Mouse (Mus musculus) stomach, embryonic 16.5 days (tissue): ENCODE measurements around the gene Phb2. TPM values are rescaled to one million over a fixed set of nuclear protein-coding genes. Genes with fewer than 3 reads are reported as not detected.
A peak's percentile ranks its signal among the peaks of the same experiment; 100 is the strongest.

ENCODE experiments used
- ATAC-seq: fragments of 200-750 bp; cut with Nextera tagmentation; 2 replicates; pipeline ENCODE4 v1.8.0; 2017; ENCODE audit warnings: moderate number of reproducible peaks, moderate TSS enrichment; ENCODE audit not compliant: insufficient read depth, low FRiP score
- H3K27ac ChIP-seq: fragments of 300-500 bp; sonication (generic); 2 replicates; pipeline ENCODE4 v1.5.1; 2014; ENCODE audit warnings: low read length
- H3K27me3 ChIP-seq: fragments of 300-500 bp; sonication (generic); 2 replicates; pipeline ENCODE4 v1.6.1; 2014; ENCODE audit warnings: low read length, control low read depth, mixed read lengths; ENCODE audit not compliant: control insufficient read depth, insufficient read depth
- H3K36me3 ChIP-seq: fragments of 300-500 bp; sonication (generic); 2 replicates; pipeline ENCODE4 v1.6.1; 2014; ENCODE audit warnings: low read length; ENCODE audit not compliant: control insufficient read depth, insufficient read depth
- H3K4me1 ChIP-seq: fragments of 300-500 bp; sonication (generic); 2 replicates; pipeline ENCODE4 v1.6.1; 2014; ENCODE audit warnings: low read length, control low read depth, mixed read lengths; ENCODE audit not compliant: control insufficient read depth, insufficient read depth
- H3K4me2 ChIP-seq: fragments of 300-500 bp; sonication (generic); 2 replicates; pipeline ENCODE4 v1.6.1; 2014; ENCODE audit warnings: low read depth, low read length, mixed read lengths
- H3K4me3 ChIP-seq: fragments of 300-500 bp; sonication (generic); replicated peaks from 2 replicates; pipeline ENCODE4 v1.5.1; 2014; ENCODE audit warnings: mild to moderate bottlenecking, low read length
- H3K9ac ChIP-seq: fragments of 300-500 bp; sonication (generic); 2 replicates; pipeline ENCODE4 v1.6.1; 2014; ENCODE audit warnings: low read length
- H3K9me3 ChIP-seq: fragments of 300-500 bp; sonication (generic); replicated peaks from 2 replicates; pipeline ENCODE4 v1.6.1; 2016; ENCODE audit warnings: low read length, control low read depth; ENCODE audit not compliant: control insufficient read depth
- WGBS: fragments of 180-500 bp; shearing (Covaris S2); extraction: QIAGEN DNeasy Blood & Tissue Kit; methylation state at CpG from one replicate; pipeline ENCODE4 v1.1.7; 2014; 5-methylcytosine and 5-hydroxymethylcytosine counted together
- polyA plus RNA-seq: library from polyadenylated mRNA; unstranded; fragments of >200 nt; fragmentation: Nextera tagmentation; extraction: Ambion mirVana; gene quantifications from 2 replicates; pipeline ENCODE4 v1.2.1, GENCODE M21; 2015

Phb2 gene
- polyA plus RNA-seq, 1 experiment from 2014 or later: 303 TPM

DNA sequence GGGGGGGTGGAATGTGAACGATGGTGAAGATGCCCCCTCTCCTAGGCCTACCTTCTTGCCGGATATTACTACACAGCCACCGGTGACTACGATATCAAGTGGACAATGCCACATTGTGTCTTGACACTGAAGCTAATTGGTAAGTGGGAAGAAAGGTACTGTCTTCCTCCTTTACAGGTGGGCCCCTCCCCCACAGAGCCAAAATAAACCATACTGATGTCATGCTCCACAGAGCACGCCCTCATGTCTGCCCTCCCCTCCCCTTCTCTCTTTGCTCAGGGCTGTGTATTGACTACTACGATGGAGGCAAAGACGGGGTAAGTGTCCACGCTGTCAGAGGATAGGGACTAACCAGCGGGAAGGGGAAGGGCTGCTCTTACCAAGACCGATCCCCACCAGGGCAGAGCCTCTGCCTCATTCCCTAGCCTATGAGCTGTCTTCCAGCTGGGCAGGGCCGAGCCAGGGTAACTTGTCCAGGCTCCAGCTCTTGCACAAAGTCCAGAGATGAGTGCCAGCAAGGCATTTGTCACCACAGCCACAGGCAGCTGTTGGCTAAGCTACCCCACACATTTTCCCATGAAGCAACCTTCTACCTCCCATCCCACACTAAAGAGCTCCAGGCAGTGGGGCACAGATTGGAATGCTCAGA is 12.1 kb upstream of the Phb2 start:
- H3K27me3 ChIP-seq: no peaks in the 10 kb centered on the region
- H3K36me3 ChIP-seq: peaks cover 14% of the 10 kb centered on the region
- ATAC-seq: peak; percentile 44; the same call in 1 of the 2 replicates
- no peak overlapping the region for H3K9ac ChIP-seq
- 75% methylated on average over 11 of the region's 11 CpGs for WGBS
- no peak overlapping the region for H3K4me3 ChIP-seq
- no peak overlapping the region for H3K4me2 ChIP-seq
- H3K9me3 ChIP-seq: no peaks in the 10 kb centered on the region
- no peak overlapping the region for H3K27ac ChIP-seq
- no peaks in the 10 kb centered on the region for H3K4me1 ChIP-seq

DNA sequence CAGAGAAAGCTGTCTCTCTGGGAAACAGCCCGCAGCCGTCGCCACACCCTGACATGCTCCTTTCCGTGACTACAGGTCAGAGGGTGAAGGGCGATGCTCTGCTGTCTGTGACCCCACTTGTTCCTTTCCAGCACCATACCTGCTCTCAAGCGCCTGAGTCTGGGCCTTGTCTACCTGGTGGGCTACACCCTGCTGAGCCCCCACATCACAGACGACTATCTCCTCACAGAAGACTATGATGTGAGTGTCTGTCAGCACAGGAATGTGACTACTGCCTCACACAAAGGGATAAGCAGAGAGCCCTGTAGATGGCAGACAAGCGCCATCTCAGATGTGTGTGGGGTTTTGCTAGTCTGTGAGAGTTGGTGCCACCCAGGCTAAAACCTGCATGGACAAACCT is 10.8 kb upstream of the Phb2 start:
- 73% methylated on average over 8 of the region's 8 CpGs for WGBS
- peaks cover 18% of the 10 kb centered on the region for H3K36me3 ChIP-seq
- ATAC-seq: no peak
- H3K27me3 ChIP-seq: no peaks in the 10 kb centered on the region
- no peak overlapping the region for H3K9ac ChIP-seq
- H3K9me3 ChIP-seq: no peaks in the 10 kb centered on the region
- H3K4me2 ChIP-seq: no peak overlapping the region
- H3K4me3 ChIP-seq: no peak overlapping the region
- H3K27ac ChIP-seq: no peak overlapping the region
- H3K4me1 ChIP-seq: no peaks in the 10 kb centered on the region

DNA sequence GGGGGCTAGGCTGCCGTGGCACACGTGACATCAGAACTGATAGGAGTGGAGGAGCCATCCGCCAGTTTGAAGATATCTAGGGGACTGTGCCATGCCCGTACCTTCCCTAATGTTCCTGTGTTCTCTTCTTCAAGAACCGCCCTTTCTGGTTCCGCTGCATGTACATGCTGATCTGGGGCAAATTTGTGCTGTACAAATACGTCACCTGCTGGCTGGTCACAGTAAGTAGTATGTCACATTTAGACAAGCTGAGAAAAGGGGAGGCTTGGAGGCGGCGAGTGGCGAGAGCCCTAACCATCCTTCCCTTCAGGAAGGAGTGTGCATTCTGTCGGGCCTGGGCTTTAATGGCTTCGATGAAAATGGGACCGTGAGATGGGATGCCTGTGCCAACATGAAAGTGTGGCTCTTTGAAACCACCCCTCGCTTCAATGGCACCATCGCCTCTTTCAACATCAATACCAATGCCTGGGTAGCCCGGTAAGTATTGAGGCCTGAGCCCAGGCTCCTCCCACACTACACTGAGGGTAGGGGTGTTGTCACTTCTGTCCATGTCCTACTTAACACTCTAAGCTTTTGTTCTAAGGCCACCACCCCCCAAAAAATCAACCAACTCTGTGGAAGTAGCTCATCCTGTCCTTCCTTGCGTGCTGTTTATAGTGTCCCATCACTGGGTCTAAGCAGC is 9.9 kb upstream of the Phb2 start:
- no peak overlapping the region for H3K9ac ChIP-seq
- peaks cover 18% of the 10 kb centered on the region for H3K36me3 ChIP-seq
- no peak for ATAC-seq
- H3K27ac ChIP-seq: no peak overlapping the region
- H3K4me2 ChIP-seq: no peak overlapping the region
- no peaks in the 10 kb centered on the region for H3K9me3 ChIP-seq
- no peak overlapping the region for H3K4me3 ChIP-seq
- WGBS: 89% methylated on average over 17 of the region's 17 CpGs
- H3K4me1 ChIP-seq: no peaks in the 10 kb centered on the region
- H3K27me3 ChIP-seq: no peaks in the 10 kb centered on the region

DNA sequence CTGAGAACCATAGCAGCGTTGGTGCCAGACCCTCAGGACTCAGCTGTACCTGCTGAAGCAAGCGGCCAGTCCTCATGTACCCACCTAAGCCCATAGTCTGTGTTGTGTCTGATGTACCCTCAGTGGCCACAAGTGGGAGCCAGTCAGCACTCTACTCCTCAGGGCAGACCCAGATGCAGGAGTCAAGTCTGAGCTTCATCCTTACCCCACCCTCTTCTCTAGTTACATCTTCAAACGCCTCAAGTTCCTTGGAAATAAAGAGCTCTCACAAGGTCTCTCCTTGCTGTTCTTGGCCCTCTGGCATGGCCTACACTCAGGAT is 9.4 kb upstream of the Phb2 start:
- no peaks in the 10 kb centered on the region for H3K4me1 ChIP-seq
- 47% methylated on average over 3 of the region's 3 CpGs for WGBS
- peaks cover 18% of the 10 kb centered on the region for H3K36me3 ChIP-seq
- no peaks in the 10 kb centered on the region for H3K27me3 ChIP-seq
- no peak overlapping the region for H3K27ac ChIP-seq
- no peaks in the 10 kb centered on the region for H3K9me3 ChIP-seq
- H3K4me3 ChIP-seq: no peak overlapping the region
- no peak overlapping the region for H3K9ac ChIP-seq
- peak; percentile 52; the same call in 1 of the 2 replicates for ATAC-seq
- no peak overlapping the region for H3K4me2 ChIP-seq

DNA sequence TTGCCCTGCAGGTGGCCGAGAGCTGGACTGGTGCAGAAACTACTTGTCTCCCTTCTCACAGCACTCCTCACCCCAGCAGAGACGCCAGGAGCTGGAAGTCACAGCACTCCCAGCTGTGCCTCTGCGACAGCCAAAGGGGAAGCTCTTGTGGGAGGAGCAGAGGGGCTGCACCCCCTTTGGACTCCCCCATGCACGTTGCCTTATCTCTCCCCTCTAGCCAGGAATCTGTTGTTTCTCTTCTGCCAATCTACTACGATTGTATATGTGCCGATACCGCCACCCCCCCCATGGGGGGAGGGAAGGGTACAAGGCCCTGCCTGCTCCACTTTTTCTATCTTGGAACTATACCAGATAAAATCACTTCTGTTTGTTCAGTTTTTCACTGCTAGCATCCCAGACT is 8.3 kb upstream of the Phb2 start:
- peaks cover 20% of the 10 kb centered on the region for H3K36me3 ChIP-seq

DNA sequence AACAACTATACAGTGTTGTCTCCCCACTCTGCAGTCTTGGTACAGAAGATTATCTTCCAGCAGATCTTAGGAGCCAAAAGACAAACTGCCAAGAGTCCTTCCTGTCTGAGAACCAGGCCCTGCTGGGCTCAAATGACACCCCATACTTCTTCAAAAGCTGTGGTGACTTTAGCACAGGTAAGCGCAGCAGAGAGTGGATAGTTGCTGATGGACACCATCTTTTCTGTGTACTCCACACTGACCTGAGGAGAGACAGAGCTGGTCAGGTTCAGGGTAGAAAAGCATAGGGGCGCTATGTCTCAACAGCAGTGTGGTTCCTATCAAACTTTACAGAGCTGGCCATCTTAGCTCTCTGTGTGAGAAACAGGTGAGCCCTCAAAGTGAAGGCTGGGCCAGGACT is 7.7 kb upstream of the Phb2 start:
- Histone ChIP-seq H3K9me3 (no peaks in the 10 kb centered on the region), H3K36me3 (peaks cover 21% of the 10 kb centered on the region), H3K4me1 (no peaks in the 10 kb centered on the region), H3K9ac (no peak overlapping the region), H3K4me3 (no peak overlapping the region), H3K27ac (no peak overlapping the region), H3K4me2 (no peak overlapping the region), H3K27me3 (no peaks in the 10 kb centered on the region)
- no peak for ATAC-seq
- 96% methylated on average over 2 of the region's 2 CpGs for WGBS

More for the DNA sequence above, 8.3 kb upstream of the Phb2 start:
- WGBS: 54% methylated on average over 7 of the region's 7 CpGs
- H3K9me3 ChIP-seq: no peaks in the 10 kb centered on the region
- H3K4me3 ChIP-seq: no peak overlapping the region
- no peak for ATAC-seq
- no peak overlapping the region for H3K4me2 ChIP-seq
- H3K4me1 ChIP-seq: no peaks in the 10 kb centered on the region
- H3K27me3 ChIP-seq: no peaks in the 10 kb centered on the region
- no peak overlapping the region for H3K27ac ChIP-seq
- H3K9ac ChIP-seq: no peak overlapping the region

- no peaks in the 10 kb centered on the region for H3K9me3 ChIP-seq
- no peak overlapping the region for H3K9ac ChIP-seq
- no peak for ATAC-seq
- no peak overlapping the region for H3K4me3 ChIP-seq
- WGBS: 83% methylated on average over 5 of the region's 5 CpGs
- H3K4me1 ChIP-seq: peaks cover 8% of the 10 kb centered on the region; the same call in 1 of the 2 replicates
- H3K36me3 ChIP-seq: peaks cover 21% of the 10 kb centered on the region
- no peak overlapping the region for H3K27ac ChIP-seq
- no peak overlapping the region for H3K4me2 ChIP-seq
- H3K27me3 ChIP-seq: no peaks in the 10 kb centered on the region
Observed at GRCm38 (mm10) chr6:124706061-124706627, 6.0 kb upstream of the Phb2 start.

DNA sequence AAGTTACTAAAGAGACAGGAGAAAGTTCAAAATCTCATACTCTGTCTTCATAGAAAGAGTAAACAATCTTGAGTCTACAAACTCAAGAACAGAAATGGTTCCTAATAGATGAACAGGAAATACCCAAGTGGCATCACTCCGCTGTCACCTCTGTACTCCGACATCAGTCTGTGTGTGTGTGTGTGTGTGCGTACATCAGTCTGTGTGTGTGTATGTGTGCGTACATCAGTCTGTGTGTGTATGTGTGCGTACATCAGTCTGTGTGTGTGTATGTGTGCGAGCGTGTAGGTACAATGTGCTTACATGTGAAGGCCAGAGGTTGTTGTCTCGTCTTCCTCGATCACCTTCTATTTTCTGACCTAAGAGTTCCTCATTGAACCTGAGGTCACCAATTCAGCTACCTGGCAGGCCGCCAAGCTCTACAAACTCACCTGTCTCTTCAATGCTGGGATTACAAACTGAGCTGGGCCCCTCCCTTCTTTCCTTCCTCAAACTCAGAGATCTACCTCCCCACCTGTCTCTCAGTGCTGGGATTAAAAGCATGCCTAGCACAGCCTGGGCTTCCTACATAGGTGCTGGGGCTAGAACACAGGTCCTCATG is 3.7 kb upstream of the Phb2 start:
- Histone ChIP-seq H3K4me2 (no peak overlapping the region), H3K4me3 (no peak overlapping the region), H3K36me3 (peaks cover 15% of the 10 kb centered on the region), H3K4me1 (peaks cover 11% of the 10 kb centered on the region), H3K9ac (no peak overlapping the region), H3K27ac (no peak overlapping the region), H3K9me3 (no peaks in the 10 kb centered on the region), H3K27me3 (no peaks in the 10 kb centered on the region)
- 87% methylated on average over 10 of the region's 10 CpGs for WGBS
- ATAC-seq: no peak

GRCm38 (mm10) chr6:124712918-124713317 is 782 bp downstream of the Phb2 start:
- 11% methylated on average over 11 of the region's 11 CpGs for WGBS

More at GRCm38 (mm10) chr6:124712918-124713317, 782 bp downstream of the Phb2 start:
- no peak for ATAC-seq
- no peaks in the 10 kb centered on the region for H3K27me3 ChIP-seq
- H3K4me2 ChIP-seq: peak overlapping the region; percentile 93
- H3K4me3 ChIP-seq: peak overlapping the region; percentile 93
- peaks cover 22% of the 10 kb centered on the region for H3K36me3 ChIP-seq
- H3K9me3 ChIP-seq: no peaks in the 10 kb centered on the region
- peak overlapping the region; percentile 89 for H3K9ac ChIP-seq
- H3K4me1 ChIP-seq: peaks cover 26% of the 10 kb centered on the region
- peak overlapping the region; percentile 88 for H3K27ac ChIP-seq
